Mouse (Mus musculus) lung, postnatal 0 days (tissue): ENCODE results near the gene Bcar1. TPM values are rescaled to one million over a fixed set of nuclear protein-coding genes. Genes with fewer than 3 reads are reported as not detected.

Source experiments
- ATAC-seq: fragments of 200-750 bp; cut with Nextera tagmentation; 2 replicates; pipeline ENCODE4 v1.8.0; 2017; ENCODE audit warnings: moderate library complexity
- DNase-seq: peaks from one replicate; pipeline ENCODE4 v3.0.0-alpha.2; 2016; ENCODE audit warnings: low spot score
- H3K27ac ChIP-seq: fragments of 300-500 bp; sonication (generic); 2 replicates; pipeline ENCODE4 v1.5.1; 2014; ENCODE audit warnings: antibody characterized with exemption, mild to moderate bottlenecking, low read length, mixed read lengths
- H3K27me3 ChIP-seq: fragments of 300-500 bp; sonication (generic); replicated peaks from 2 replicates; pipeline ENCODE4 v1.6.1; 2014; ENCODE audit warnings: low read length, mixed read lengths; ENCODE audit not compliant: insufficient read depth
- H3K36me3 ChIP-seq: fragments of 300-500 bp; sonication (generic); 2 replicates; pipeline ENCODE4 v1.6.1; 2014; ENCODE audit warnings: low read length, mixed read lengths; ENCODE audit not compliant: insufficient read depth
- H3K4me1 ChIP-seq: fragments of 300-500 bp; sonication (generic); 2 replicates; pipeline ENCODE4 v1.6.1; 2014; ENCODE audit warnings: antibody characterized with exemption, low read depth, low read length, mixed read lengths; ENCODE audit not compliant: insufficient read depth
- H3K4me2 ChIP-seq: fragments of 300-500 bp; sonication (generic); replicated peaks from 2 replicates; pipeline ENCODE4 v1.6.1; 2014; ENCODE audit warnings: low read depth, mild to moderate bottlenecking, low read length, moderate library complexity, mixed read lengths
- H3K4me3 ChIP-seq: fragments of 300-500 bp; sonication (generic); 2 replicates; pipeline ENCODE4 v1.5.1; 2014; ENCODE audit warnings: low read depth, low read length
- H3K9ac ChIP-seq: fragments of 300-500 bp; sonication (generic); replicated peaks from 2 replicates; pipeline ENCODE4 v1.6.1; 2014; ENCODE audit warnings: low read depth, mild to moderate bottlenecking
- H3K9me3 ChIP-seq: fragments of 300-500 bp; sonication (generic); 2 replicates; pipeline ENCODE4 v1.6.1; 2016; ENCODE audit warnings: low read length, mixed read lengths
- CTCF ChIP-seq: IDR thresholded peaks from 2 replicates; pipeline ENCODE4 v1.5.1; 2016; ENCODE audit warnings: antibody characterized with exemption, mild to moderate bottlenecking
- EP300 ChIP-seq: IDR thresholded peaks from 2 replicates; pipeline ENCODE4 v1.6.1; 2016; ENCODE audit warnings: antibody characterized with exemption, mild to moderate bottlenecking, control low read depth
- WGBS: fragments of 180-500 bp; shearing (Covaris S2); extraction: QIAGEN DNeasy Blood & Tissue Kit; methylation state at CpG from one replicate; pipeline ENCODE4 v1.1.7; 2014; 5-methylcytosine and 5-hydroxymethylcytosine counted together
- polyA plus RNA-seq: library from polyadenylated mRNA; unstranded; fragments of >200 nt; fragmentation: Nextera tagmentation; extraction: Ambion mirVana; gene quantifications from 2 replicates; pipeline ENCODE4 v1.2.1, GENCODE M21; 2015

Gene Bcar1
- polyA plus RNA-seq, 1 experiment from 2014 or later: 29.3 TPM

DNA sequence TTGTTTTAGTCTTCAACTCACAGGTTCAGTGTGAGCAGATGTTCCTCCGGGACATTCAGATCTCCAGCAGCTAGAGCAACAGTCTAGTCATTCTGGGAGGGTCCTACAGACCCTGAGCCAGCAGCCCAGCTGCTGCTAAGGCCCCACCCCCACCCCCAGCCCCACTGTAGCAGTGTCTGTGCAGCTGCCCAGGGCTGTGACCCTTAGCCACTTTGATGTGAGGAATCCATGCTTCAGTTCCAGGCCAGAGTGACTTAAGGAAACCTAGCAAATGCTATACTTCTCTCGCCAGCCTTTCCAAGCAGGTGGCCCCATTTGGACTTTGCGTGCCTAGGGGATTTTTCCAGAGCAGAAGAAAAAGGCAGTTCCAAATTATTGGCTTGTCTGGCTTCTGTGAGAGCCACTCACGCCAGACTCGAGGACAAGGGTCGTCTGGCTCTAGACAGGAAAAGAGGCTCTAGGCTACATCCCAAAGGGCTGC lies 50.3 kb downstream of the Bcar1 start:
- no peaks in the 10 kb centered on the region for H3K9me3 ChIP-seq
- TF ChIP-seq EP300 (no peak), CTCF (no peak)
- H3K9ac ChIP-seq: no peak overlapping the region
- H3K4me1 ChIP-seq: no peaks in the 10 kb centered on the region
- DNase-seq (peak; percentile 29), ATAC-seq (peak; percentile 87)
- H3K36me3 ChIP-seq: no peaks in the 10 kb centered on the region
- no peaks in the 10 kb centered on the region for H3K27me3 ChIP-seq
- 38% methylated on average over 6 of the region's 6 CpGs for WGBS
- H3K27ac ChIP-seq: no peak overlapping the region
- H3K4me3 ChIP-seq: no peak overlapping the region
- H3K4me2 ChIP-seq: no peak overlapping the region

DNA sequence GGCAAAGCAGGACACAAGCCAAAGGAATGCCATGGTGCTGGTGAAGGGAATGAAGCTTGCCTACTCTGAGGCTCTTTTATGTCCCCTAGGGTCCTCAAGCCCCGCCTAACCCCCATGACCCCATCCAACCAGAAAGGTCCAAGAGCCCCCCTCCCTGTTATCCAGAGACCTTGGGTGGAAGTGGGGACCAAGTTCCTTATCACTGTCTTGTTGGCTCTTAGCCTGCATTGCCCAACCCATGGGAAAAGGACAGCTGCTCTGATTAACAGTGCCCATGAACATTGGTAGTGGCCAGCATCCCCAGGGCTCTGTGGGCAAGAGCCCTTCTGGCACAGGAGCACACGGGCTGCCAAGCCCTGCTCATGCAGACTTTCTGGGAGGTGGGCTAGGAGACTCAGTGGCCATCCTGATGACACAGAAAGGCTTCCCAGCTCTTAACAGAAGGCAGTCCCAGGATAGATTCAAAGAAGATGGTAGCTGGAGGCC lies 52.6 kb downstream of the Bcar1 start, which contains the start of gene Ctrb1:
Ctrb1 (minus strand) TSS at position 51 of the 486 bp plus-strand sequence.
- 75% methylated on average over 2 of the region's 2 CpGs for WGBS
- DNase-seq (no peak), ATAC-seq (no peak)
- no peaks in the 10 kb centered on the region for H3K27me3 ChIP-seq
- TF ChIP-seq CTCF (no peak), EP300 (no peak)
- no peak within 1 kb of the TSS for H3K27ac ChIP-seq
- no peak within 1 kb of the TSS for H3K4me3 ChIP-seq
- no peaks in the 10 kb centered on the region for H3K4me1 ChIP-seq
- no peaks in the 10 kb centered on the region for H3K9me3 ChIP-seq
- no peak within 1 kb of the TSS for H3K4me2 ChIP-seq
- no peaks in the 10 kb centered on the region for H3K36me3 ChIP-seq
- no peak within 1 kb of the TSS for H3K9ac ChIP-seq

- 70% methylated on average over 13 of the region's 13 CpGs for WGBS
- H3K4me1 ChIP-seq: no peaks in the 10 kb centered on the region
- no peak for ATAC-seq
- DNase-seq: no peak
- no peaks in the 10 kb centered on the region for H3K36me3 ChIP-seq
- TF ChIP-seq CTCF: no peak
- no peak for TF ChIP-seq EP300
- H3K27me3 ChIP-seq: no peaks in the 10 kb centered on the region
- no peak overlapping the region for H3K4me3 ChIP-seq
- H3K9me3 ChIP-seq: no peaks in the 10 kb centered on the region
- no peak overlapping the region for H3K4me2 ChIP-seq
- H3K27ac ChIP-seq: no peak overlapping the region
- H3K9ac ChIP-seq: no peak overlapping the region
These were observed 56.7 kb downstream of the Bcar1 start for GRCm38 (mm10) chr8:111686881-111687280.

DNA sequence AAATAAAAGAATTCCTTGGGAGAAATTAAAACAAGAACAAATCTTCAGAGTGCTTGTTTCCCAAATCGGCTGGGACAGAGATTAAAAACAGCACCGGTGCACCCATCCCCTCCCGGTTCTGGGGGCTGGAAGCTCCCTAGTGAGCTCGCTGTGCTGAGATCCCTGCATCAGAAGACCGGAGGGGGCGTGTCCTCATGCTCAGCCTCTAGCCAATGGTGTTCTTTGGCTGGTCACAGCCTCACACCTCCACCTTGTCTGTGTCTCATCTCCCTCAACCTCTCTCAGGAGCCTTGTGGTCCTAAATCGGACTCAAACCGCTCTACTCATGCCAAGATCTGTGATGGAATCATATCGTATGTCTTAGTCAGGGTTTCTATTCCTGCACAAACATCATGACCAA lies 61.1 kb downstream of the Bcar1 start:
- Histone ChIP-seq H3K4me1 (no peaks in the 10 kb centered on the region), H3K27me3 (no peaks in the 10 kb centered on the region), H3K4me3 (no peak overlapping the region), H3K9ac (no peak overlapping the region), H3K36me3 (no peaks in the 10 kb centered on the region), H3K9me3 (no peaks in the 10 kb centered on the region), H3K4me2 (no peak overlapping the region), H3K27ac (no peak overlapping the region)
- ATAC-seq (no peak), DNase-seq (no peak)
- WGBS: 27% methylated on average over 9 of the region's 9 CpGs
- TF ChIP-seq CTCF (no peak), EP300 (no peak)

DNA sequence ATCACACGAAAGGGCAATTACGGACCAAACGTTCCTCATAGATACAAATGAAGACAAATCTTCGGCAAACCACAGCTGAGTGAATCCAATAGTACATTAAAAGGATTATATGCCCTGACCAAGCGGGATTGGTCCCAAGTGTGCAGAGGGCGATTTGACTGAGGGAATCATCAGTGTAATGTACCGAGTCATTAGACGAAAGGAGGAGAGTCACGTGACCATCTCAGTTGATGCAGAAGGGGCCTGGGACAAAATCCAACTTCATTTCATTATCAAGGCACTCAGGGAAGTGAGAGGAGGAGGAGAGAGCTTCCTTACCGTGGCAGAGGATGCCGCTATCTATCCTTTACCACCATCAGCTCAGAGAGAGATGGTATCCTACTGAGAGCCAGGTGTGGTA lies 62.5 kb downstream of the Bcar1 start:
- DNase-seq: no peak
- no peak for TF ChIP-seq CTCF
- TF ChIP-seq EP300: no peak
- Histone ChIP-seq H3K4me3 (no peak overlapping the region), H3K36me3 (no peaks in the 10 kb centered on the region), H3K27me3 (no peaks in the 10 kb centered on the region), H3K4me1 (no peaks in the 10 kb centered on the region), H3K27ac (no peak overlapping the region), H3K9me3 (no peaks in the 10 kb centered on the region), H3K4me2 (no peak overlapping the region), H3K9ac (no peak overlapping the region)
- 64% methylated on average over 11 of the region's 11 CpGs for WGBS
- no peak for ATAC-seq

DNA sequence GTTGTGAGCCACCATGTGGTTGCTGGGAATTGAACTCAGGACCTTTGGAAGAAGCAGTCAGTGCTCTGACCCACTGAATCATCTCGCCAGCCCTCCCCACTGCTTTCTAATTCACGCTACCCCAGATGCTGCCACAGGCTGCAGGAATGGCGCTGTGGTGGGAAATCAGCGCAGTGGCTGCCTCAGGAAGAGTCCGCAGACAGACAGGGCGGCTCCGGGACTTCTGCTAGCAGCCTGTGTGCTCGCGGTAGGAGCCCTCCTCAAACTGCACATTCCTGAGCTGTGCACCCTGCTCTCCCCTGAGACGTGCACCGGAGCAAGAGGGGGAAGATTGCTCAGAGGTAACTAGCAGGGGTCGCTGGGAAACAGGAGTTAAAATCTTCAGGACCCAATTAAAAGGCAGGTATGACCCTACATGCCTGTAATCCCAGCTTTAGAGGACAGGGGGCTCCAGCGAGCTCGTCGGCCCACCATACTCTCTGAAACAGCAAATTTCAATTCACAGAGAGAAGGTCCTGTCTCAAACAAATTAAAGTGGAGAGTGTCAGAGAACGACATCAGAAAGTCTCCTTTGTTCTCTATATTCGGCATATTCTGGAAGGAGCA lies 63.1 kb downstream of the Bcar1 start:
- Histone ChIP-seq H3K4me1 (no peaks in the 10 kb centered on the region), H3K27me3 (no peaks in the 10 kb centered on the region), H3K4me3 (no peak overlapping the region), H3K27ac (no peak overlapping the region), H3K36me3 (no peaks in the 10 kb centered on the region), H3K9me3 (no peaks in the 10 kb centered on the region), H3K9ac (no peak overlapping the region), H3K4me2 (no peak overlapping the region)
- DNase-seq: peak; percentile 43
- ATAC-seq: peak; percentile 52
- TF ChIP-seq EP300 (no peak), CTCF (peak; percentile 46)
- WGBS: 31% methylated on average over 17 of the region's 17 CpGs
